Mouse (Mus musculus) cerebellum, postnatal 14 days (tissue): ENCODE measurements around the gene Myo1a.
"Not testable (repeated sequence)": the region's sequence is repeated elsewhere in the genome, so short reads cannot be mapped to it uniquely, and the experiment has no call there.

ENCODE experiments used
- DNase-seq, 2 experiments: peaks; one replicate each; pipeline ENCODE4 v3.0.0; 2021; ENCODE audit warnings: mixed read lengths in 2 of 2

Gene Myo1a

GRCm38 (mm10) chr10:127730933-127731310 lies 26.0 kb downstream of the Myo1a start:
- DNase-seq: no peak

GRCm38 (mm10) chr10:127731397-127731796 lies 26.4 kb downstream of the Myo1a start:
- no peak for DNase-seq

GRCm38 (mm10) chr10:127734434-127734833 lies 29.5 kb downstream of the Myo1a start:
- DNase-seq: peak; percentile 66 to 67

GRCm38 (mm10) chr10:127736266-127736665 lies 31.3 kb downstream of the Myo1a start:
- no peak for DNase-seq

GRCm38 (mm10) chr10:127736916-127737315 lies 31.9 kb downstream of the Myo1a start:
- no peak for DNase-seq

- DNase-seq: no peak
Observed at GRCm38 (mm10) chr10:127737552-127737951, 32.6 kb downstream of the Myo1a start.

- DNase-seq: peak; percentile 48 to 57
Observed at GRCm38 (mm10) chr10:127738151-127738882, 33.3 kb downstream of the Myo1a start.

GRCm38 (mm10) chr10:127739083-127739660 lies 34.2 kb downstream of the Myo1a start, which contains the start of gene Zbtb39:
Gene Zbtb39 (plus strand): TSS chr10:127739538.
- DNase-seq: peak; percentile 82 to 86

GRCm38 (mm10) chr10:127739661-127740161 lies 34.7 kb downstream of the Myo1a start:
- DNase-seq: peak in 1 of 2 experiments; percentile 49

GRCm38 (mm10) chr10:127744661-127745060 lies 39.7 kb downstream of the Myo1a start:
- DNase-seq: peak; percentile 51 to 78

GRCm38 (mm10) chr10:127745886-127746285 lies 40.9 kb downstream of the Myo1a start:
- no peak for DNase-seq

GRCm38 (mm10) chr10:127747254-127747653 lies 42.3 kb downstream of the Myo1a start:
- DNase-seq: no peak

- no peak for DNase-seq
Observed at GRCm38 (mm10) chr10:127748847-127749612, 44.1 kb downstream of the Myo1a start.

GRCm38 (mm10) chr10:127750136-127750777 lies 45.3 kb downstream of the Myo1a start:
- no peak for DNase-seq

- no peak for DNase-seq
Observed at GRCm38 (mm10) chr10:127751548-127751947, 46.6 kb downstream of the Myo1a start, which contains the start of gene Gpr182. Gene Gpr182 (minus strand): TSS chr10:127751732.

- peak; percentile 48 to 51 for DNase-seq
Observed at GRCm38 (mm10) chr10:127754566-127755166, 49.7 kb downstream of the Myo1a start.

GRCm38 (mm10) chr10:127755246-127755645 lies 50.3 kb downstream of the Myo1a start:
- DNase-seq: no peak

- peak in 1 of 2 experiments; percentile 1 for DNase-seq
Observed at GRCm38 (mm10) chr10:127755770-127756468, 50.9 kb downstream of the Myo1a start.

- no peak for DNase-seq
Observed at GRCm38 (mm10) chr10:127759181-127760110, 54.5 kb downstream of the Myo1a start, which contains the start of the genes Rdh1 and Rdh16f1. Gene Rdh1 (plus strand): TSS chr10:127759721. Gene Rdh16f1 (plus strand): TSS chr10:127759787.

- not testable (repeated sequence) for DNase-seq
Observed at GRCm38 (mm10) chr10:127762926-127763325, 58.0 kb downstream of the Myo1a start.
